Mouse (Mus musculus) lung, postnatal 36 days (tissue): ENCODE results near the gene B3galt6.
A peak's percentile ranks its signal among the peaks of the same experiment; 100 is the strongest.

ENCODE experiments used
- DNase-seq: peaks from one replicate; pipeline ENCODE4 v3.0.0; 2022; ENCODE audit warnings: mixed read lengths

The B3galt6 gene

DNA sequence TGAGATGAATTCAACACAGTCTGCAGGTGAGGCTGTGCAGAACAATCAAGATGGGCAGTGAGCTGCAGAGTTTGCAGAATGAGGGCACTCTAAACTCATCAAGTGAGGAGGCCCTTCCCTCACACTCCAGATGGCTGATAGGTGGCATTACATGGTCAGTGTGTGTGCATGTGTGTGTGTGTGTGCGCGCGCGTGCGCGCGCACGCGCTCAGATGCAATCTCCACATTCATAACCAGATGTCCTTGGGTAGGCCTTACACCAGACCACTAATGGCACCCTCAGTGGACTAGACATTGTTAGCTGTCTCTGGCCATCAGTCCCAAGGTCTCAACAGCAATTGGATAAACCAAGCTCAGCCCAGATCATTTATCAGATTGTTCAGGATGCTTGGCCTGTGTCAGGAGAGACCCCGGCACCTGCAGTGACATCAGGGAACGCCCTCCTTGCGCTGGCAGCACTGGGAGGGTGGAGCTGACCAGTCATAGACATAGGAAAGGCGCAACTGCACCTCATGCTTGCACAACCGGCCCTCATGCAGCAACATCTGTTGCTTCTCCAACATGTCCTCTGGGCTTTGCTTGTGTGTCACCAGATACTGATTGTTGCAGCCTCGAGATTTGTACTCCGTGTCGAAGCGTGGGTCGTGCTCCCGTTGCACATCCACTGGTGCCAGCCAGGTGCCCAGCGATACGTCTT, 1.1 kb downstream of the B3galt6 start:
- DNase-seq = peak; percentile 30

DNA sequence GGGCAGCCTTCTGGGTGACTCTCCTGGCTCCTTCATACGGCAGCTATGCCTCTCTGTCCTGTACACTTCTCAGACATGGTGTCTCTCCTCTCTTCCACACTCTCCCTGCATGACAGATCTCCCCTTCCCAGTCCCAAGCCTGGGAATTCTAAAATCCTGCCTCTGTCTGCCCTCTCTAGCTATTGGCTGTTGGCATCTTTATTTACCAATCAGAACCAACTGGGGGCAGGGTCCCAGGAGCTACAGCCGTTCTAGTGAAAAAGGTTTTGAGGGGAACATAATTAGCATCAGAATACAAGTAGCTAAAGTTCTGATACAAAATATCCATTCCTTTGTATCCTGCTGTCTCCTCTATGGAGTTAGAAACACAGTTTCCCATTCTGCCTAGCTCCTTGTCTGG, 8.7 kb downstream of the B3galt6 start:
- DNase-seq = no peak

DNA sequence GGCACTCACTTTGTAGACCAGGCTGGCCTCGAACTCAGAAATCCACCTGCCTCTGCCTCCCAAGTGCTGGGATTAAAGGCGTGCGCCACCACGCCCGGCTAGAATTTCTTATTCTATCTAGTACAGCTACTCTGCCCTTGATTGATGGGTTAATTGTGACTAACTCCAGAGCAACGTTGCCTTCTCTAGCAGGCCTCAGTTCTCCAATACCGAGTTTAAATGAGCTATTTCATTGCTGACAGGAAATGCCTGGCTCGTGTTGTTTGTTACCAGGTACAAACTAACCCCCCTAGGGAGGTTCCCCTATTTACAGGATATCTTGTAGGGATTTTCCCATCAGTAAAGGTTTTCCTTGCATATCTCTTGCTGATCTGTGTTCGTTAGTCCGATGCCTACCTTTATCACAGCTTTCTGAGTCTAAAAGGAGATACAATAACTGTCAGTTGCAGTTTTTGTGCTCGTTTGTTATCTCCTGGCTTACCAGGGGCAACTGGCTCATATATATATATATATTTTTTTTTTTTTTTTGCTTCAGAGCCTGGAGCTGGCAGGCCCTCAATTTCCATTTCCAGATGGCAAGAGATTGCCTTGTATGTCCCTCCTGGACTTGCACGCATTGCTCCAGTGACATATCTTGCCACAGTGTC, 10.9 kb downstream of the B3galt6 start:
- no peak for DNase-seq

DNA sequence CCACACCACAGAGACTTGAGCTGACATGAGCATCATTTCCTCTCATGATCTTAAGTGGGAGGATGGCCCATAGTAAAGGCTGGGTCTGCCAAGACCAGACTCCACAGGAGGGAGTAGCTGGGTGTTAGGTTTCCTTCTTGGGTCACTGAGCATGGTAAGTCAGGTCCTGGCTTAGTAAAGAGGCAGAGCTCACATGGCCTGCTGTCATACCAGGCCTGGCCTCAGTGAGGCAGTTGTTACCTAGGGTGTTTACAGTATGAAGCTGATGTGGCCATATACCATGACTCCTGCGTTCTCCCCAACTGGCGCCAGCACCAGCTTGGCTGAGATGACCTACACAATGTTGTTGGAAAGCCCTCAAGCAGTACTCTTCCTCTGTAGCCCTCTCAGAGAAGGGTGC, 19.2 kb downstream of the B3galt6 start:
- no peak for DNase-seq

DNA sequence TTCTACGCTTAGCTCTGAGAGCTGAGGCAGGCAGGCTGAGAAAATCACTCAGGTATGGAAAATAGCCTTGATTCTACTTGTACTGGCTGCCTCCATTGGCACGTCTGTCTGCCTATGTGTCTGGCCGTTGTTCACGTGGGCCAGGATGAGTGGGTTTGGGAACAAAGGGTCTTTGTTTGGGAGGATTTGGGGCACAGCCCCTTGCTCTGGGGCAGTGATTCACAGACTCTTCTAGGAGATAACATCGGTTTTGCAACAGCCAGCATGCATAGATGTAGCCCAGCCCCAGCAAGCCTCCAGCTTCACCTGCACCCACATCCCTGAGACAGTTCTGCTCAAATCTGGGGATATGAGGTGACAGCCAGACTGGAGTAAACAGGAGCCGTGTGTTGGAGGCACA, 19.8 kb downstream of the B3galt6 start:
- no peak for DNase-seq

DNA sequence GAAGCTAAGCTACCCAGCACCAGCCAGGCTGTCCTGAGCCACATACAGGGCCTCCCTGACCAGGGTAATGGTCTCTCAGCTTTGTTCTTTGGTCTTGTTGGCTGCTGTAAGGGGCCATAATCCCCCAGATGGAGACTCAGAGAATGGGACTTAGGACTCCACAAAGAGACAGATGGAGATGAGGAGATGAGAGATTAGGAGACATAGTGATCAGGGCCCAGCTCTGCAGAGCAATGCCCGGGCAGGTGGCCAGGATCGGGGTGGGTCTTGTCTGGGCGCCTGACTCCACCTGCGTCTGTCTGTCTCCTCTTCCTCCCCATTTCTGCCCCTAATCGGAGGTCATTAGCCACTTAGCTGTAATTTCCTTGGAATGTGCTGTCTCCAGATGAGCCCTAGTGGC, 22.2 kb downstream of the B3galt6 start:
- no peak for DNase-seq

DNA sequence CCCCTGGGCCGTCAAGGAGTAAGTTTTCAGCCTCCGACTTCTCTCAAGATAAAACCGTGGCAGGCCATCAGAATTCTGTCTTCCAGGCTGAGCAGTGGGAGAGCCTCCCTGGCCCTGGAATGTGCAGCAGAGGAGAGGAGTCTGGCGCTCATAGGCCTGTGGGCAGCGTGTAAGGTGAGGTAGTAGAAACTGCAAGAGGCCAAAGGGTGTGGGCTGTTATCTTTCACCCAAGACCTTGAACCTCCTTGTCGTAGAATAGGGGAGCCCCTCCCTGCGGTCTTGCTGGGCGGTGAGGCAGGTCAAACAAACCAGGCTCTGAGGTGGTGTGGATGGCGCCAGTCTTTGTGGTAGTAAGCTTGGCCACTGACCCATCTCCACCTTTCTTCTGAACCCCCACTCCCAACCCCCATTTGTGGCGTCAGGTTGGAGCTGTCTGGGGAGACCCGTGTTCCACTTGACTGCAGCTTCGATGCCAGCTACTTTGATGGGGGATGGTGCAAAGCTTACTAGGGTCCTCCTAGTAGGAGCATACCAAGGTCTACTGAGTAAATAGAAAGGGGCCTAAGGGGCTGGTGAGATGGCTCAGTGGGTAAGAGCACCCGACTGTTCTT, 23.3 kb downstream of the B3galt6 start:
- DNase-seq = no peak

DNA sequence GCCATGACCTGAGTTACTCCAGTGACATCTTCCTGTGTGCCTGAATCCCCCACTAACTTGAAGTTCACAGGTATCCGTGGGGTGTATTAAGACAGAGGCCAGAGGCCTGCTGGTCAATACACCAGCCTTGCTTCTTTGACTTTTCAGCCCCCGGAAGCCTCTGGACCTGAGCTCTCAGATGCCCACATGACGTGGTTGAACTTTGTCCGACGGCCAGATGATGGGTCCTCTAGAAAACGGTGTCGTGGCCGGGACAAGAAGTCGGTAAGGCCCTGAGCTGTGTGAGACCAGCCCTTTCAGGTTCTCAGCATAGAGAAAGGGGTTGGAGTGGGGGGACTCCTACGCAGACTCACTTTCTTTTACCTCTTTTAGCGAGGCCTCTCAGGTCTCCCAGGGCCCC, 28.1 kb downstream of the B3galt6 start:
- no peak for DNase-seq

DNA sequence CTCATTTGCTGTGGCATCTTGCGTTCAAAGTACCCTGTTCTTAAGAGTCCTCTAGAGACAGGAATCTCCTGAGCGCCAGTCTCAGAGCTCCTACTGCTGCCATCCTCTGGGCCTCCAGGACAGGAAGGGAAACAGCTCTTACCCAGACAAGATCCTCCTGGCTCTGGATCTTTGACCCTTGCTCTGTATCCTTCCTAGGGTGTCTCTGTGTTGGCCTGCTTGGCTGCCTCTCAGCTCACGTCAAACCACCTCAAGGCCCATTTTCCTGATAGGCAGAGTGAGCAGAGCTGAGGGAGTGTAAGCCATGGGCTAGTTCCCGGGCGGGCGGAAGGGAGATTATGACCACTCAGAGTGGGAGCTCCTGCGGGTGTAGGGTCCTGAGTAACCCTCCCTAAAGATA, 29.3 kb downstream of the B3galt6 start:
- DNase-seq = no peak

DNA sequence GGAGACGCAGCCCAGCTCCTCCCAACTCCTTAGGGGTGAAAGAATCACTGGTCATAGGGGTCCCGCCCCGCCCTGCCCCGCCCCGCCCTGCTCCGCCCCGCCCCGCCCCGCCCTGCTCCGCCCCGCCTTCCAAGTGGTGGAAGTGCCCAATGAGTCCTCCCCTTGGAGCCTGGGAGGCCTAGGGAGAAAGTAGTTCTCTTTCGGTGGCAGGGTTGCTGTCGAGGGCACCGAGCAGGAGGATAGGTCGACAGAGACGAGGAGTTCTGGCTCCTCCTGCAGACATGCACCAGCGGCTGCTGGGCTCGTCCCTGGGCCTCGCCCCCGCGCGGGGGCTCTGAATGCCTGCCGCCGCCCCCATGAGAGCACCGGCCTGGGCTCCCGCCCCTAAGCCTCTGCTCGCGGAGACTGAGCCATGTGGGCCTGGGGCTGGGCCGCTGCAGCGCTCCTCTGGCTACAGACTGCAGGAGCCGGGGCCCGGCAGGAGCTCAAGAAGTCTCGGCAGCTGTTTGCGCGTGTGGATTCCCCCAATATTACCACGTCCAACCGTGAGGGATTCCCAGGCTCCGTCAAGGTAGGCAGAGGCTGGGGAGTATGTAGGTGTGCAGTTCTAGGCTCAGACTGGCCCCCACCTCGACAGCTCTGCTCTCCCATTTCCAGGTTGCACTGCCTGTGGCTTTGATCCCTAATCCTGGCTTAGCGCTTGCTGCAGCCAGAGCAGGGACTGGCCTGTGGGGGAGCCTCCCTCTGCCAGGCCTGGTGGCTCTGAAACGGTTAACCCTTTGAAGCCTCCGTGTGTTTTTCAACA, 30.1 kb downstream of the B3galt6 start, which contains the start of gene C1qtnf12:
Gene C1qtnf12, plus strand, starts transcription at position 152 of the 805 bp plus-strand sequence.
- DNase-seq = peak; percentile 41

DNA sequence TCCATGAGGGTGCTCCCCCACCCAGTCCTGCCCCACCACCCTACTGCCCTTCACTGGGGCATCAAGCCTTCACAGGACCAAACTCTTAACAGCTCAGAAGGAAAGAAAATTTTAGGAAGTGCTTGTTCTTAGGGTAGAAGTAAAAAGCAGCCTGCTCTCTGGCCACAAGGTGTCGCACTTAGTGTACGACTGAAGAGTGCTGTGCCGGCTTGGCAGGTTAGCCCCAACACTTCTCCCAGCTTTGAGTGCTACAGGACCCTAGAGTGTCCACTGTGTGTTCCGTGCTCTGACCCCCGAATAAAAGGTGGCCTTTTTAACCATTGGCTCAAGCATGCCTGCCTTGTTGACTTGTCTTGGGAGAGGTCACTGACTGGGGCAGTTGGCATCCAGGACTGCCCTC, 33.2 kb downstream of the B3galt6 start:
- peak; percentile 90 for DNase-seq

DNA sequence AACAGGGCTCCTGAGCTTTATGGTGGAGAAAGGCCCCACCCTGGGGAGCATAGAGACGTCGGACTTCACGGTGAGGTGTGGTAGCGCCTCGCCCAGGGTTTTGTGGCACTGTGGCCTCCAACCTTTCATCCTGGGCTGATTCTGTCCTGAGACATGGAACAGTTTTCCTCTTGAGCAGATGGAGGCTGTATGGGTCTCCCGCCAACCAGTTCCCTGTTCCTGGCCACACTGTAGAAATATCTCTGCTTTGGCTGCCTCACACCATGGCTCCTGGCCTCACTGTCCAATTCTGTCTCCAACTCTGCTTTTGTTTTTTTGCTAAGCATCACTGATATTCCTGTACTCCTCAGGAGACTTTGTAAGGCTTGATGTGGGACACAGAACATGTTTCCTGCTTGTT, 37.0 kb downstream of the B3galt6 start:
- DNase-seq = no peak

DNA sequence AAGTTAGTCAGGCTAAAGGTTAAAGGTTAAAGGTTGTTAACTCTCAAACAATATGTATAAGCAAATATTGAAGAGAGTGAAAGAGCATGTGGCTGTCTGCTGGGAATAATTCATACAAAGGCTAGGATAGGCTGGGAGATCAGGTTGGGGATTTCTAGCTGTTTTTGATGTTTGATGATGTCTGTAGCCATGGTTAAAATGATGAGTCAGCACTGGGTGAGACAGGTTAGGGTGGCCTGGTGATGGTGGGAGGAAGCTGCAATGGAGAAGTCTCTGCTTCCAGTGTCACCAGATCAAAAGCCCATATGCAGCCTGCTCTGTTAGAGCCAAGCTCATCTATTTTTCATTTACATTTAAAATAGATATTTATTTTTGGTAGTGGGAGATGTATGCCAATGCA, 45.4 kb downstream of the B3galt6 start:
- no peak for DNase-seq

DNA sequence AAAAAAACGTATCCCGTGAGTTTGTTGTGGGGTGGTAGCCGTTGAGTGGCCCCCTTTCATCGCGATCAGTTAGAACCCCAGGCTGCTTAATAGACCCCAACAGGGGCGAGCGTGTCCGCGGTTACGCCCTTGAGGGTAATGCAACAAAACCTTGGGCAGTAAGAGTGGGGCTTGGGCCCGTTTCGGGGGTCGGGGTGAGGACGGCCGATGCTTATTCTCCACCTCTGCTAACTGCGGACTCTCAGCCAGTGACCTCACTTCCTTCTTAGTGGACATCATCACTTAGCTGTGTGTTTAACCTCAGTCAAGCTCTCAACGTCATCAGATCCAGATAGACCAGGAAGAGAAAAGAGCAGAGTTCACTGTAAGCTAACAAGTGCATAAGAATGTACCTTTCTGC, 48.2 kb downstream of the B3galt6 start:
- peak; percentile 27 for DNase-seq

DNA sequence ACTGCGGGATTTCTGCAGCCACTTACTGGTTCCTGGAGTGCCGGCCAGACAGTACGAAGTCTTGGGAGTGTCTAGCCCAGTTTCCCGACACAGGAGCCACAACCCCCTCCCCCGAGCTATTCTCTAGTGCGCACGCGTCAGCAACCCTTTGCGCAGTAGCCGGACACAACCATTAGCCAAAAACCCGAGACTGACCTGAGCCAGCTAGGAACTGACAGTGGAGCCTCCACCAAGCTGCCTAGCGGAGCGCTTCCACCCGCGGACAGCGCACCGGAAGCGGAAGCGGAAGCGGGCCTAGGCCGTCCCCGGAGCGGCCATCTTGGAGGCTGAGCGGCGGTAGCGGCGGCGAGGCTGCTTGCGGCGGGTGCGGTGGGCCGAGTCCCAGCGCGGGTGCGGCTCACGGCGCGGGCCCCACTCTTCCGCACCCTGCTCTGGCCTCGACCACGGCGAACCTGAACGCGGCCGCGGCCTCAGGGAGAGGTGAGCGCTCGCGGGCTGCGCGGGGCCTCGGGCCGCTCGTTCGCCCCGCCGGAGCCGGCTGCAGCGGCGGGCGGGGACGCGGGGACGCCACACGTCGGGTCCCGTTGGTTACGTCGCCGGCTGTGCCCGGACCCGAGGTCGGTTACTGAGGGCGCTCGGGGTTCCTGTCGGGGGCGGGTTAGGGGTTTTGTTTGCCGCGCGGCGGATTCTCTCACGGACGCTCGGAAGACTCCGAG, 48.8 kb downstream of the B3galt6 start, which contains the start of gene Ube2j2:
Gene Ube2j2, plus strand, starts transcription at position 298 of the 716 bp plus-strand sequence.
- peak; percentile 95 for DNase-seq

DNA sequence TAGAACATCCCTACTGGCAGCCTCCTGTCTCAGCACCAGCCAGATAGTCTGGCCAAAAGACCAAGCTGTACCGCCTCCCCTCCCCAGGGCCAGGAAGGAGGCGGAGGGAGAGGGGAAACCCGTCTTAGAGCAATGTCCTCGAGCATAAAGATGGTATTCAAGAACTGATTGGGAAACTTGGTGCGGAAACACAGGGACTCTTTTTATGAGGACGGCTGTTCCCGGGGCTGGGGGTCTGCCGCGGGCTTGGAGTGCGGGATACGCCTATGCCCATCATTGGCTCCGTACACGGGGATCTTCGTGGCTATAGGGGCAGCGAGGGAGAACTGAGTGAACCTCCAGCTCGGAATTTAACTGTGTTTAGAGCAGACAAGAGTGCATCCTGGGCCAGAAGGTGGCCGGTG, 49.4 kb downstream of the B3galt6 start:
- DNase-seq = peak; percentile 34
